Mouse (Mus musculus) liver, embryonic 16.5 days (tissue): ENCODE results near the gene Prkcz. TPM values are rescaled to one million over a fixed set of nuclear protein-coding genes. Genes with fewer than 3 reads are reported as not detected.

Experiments
- ATAC-seq: fragments of 200-750 bp; cut with Nextera tagmentation; 2 replicates; pipeline ENCODE4 v1.8.0; 2017; ENCODE audit warnings: low read depth, mild to moderate bottlenecking, moderate number of reproducible peaks, moderate library complexity
- H3K27ac ChIP-seq: fragments of 300-500 bp; sonication (generic); 2 replicates; pipeline ENCODE4 v1.5.1; 2014; ENCODE audit warnings: mild to moderate bottlenecking, low read length
- H3K27me3 ChIP-seq: fragments of 300-500 bp; sonication (generic); 2 replicates; pipeline ENCODE4 v1.6.1; 2014; ENCODE audit warnings: low read depth, low read length, mixed read lengths; ENCODE audit not compliant: control insufficient read depth, insufficient read depth
- H3K36me3 ChIP-seq: fragments of 300-500 bp; sonication (generic); 2 replicates; pipeline ENCODE4 v1.6.1; 2014; ENCODE audit warnings: mild to moderate bottlenecking; ENCODE audit not compliant: control insufficient read depth, insufficient read depth
- H3K4me1 ChIP-seq: fragments of 300-500 bp; sonication (generic); 2 replicates; pipeline ENCODE4 v1.6.1; 2014; ENCODE audit warnings: low read depth, low read length, mixed read lengths; ENCODE audit not compliant: control insufficient read depth
- H3K4me2 ChIP-seq: fragments of 300-500 bp; sonication (generic); 2 replicates; pipeline ENCODE4 v1.6.1; 2014; ENCODE audit warnings: low read depth, low read length, mixed read lengths
- H3K4me3 ChIP-seq: fragments of 300-500 bp; sonication (generic); 2 replicates; pipeline ENCODE4 v1.5.1; 2014; ENCODE audit warnings: low read depth, mild to moderate bottlenecking, low read length
- H3K9ac ChIP-seq: fragments of 300-500 bp; sonication (generic); 2 replicates; pipeline ENCODE4 v1.6.1; 2014; ENCODE audit warnings: low read depth, low read length
- H3K9me3 ChIP-seq: fragments of 300-500 bp; sonication (generic); replicated peaks from 2 replicates; pipeline ENCODE4 v1.6.1; 2016; ENCODE audit warnings: low read length; ENCODE audit not compliant: control insufficient read depth
- WGBS: fragments of 180-500 bp; shearing (Covaris S2); extraction: QIAGEN DNeasy Blood & Tissue Kit; methylation state at CpG from one replicate; pipeline ENCODE4 v1.1.7; 2014; ENCODE audit not compliant: insufficient replicate concordance; 5-methylcytosine and 5-hydroxymethylcytosine counted together
- polyA plus RNA-seq: library from polyadenylated mRNA; unstranded; fragments of >200 nt; fragmentation: Nextera tagmentation; extraction: Ambion mirVana; gene quantifications from 2 replicates; pipeline ENCODE4 v1.2.1, GENCODE M21; 2015

The Prkcz gene
- polyA plus RNA-seq, 1 experiment from 2014 or later = 2.7 TPM

GRCm38 (mm10) chr4:155306356-155307242 lies 54.6 kb downstream of the Prkcz start:
- no peak overlapping the region for H3K4me3 ChIP-seq
- H3K27me3 ChIP-seq = no peaks in the 10 kb centered on the region
- no peaks in the 10 kb centered on the region for H3K4me1 ChIP-seq
- ATAC-seq = no peak
- WGBS = 42% methylated on average over 24 of the region's 24 CpGs
- H3K36me3 ChIP-seq = no peaks in the 10 kb centered on the region
- no peak overlapping the region for H3K4me2 ChIP-seq
- H3K27ac ChIP-seq = no peak overlapping the region
- no peaks in the 10 kb centered on the region for H3K9me3 ChIP-seq
- H3K9ac ChIP-seq = no peak overlapping the region

DNA sequence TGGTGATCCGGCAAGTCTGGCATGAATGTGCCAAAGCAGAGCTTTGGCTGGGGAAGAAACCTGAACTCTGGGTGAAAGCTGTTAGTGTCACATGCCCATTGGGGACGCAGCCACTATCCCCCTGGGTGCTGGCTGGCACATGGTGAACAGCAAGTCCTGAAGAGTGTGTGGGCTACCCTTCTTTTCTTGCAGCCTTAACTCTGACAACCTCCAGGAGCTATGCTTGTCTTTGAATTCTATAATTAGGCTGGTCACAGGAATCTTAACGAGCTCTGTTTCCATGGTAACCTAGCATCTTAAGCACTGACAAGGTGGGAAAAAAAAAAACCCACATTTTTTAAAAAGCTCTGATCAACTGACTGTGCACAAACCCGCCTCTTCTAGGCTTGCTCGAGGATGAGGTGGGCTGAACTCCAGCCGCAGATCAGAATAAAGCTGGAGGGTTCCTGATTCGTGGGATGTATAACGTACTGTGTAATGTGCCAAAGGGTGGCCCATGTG lies 55.6 kb downstream of the Prkcz start:
- no peak overlapping the region for H3K4me2 ChIP-seq
- no peak overlapping the region for H3K27ac ChIP-seq
- H3K4me3 ChIP-seq = no peak overlapping the region
- H3K36me3 ChIP-seq = no peaks in the 10 kb centered on the region
- ATAC-seq = no peak
- no peaks in the 10 kb centered on the region for H3K9me3 ChIP-seq
- 57% methylated on average over 8 of the region's 8 CpGs for WGBS
- H3K27me3 ChIP-seq = no peaks in the 10 kb centered on the region
- H3K9ac ChIP-seq = no peak overlapping the region
- H3K4me1 ChIP-seq = no peaks in the 10 kb centered on the region

- no peaks in the 10 kb centered on the region for H3K36me3 ChIP-seq
- ATAC-seq = no peak
- 59% methylated on average over 7 of the region's 7 CpGs for WGBS
Measured at GRCm38 (mm10) chr4:155304508-155305096, 56.6 kb downstream of the Prkcz start.

DNA sequence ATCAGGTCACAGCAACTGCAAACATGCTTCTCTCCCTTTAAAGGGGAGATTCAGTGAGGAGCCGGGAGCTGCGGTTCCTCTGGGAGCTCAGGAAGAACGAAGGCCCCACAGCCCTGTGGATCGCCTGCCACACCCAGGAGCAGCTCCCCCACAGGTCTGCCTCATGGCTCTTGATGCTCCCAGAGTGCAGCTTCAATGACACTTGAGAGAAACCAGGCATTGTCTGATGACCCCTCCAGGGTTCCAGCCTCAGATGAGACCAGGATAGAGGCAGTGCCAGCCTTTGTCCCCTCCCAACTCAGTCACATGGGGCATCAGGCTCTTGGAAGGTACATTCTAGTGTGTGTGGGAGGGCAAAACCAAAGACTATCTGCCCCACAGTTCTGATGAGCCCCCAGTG lies 59.2 kb downstream of the Prkcz start:
- no peak overlapping the region for H3K4me2 ChIP-seq
- ATAC-seq = no peak
- H3K27ac ChIP-seq = no peak overlapping the region
- H3K4me3 ChIP-seq = no peak overlapping the region
- no peaks in the 10 kb centered on the region for H3K36me3 ChIP-seq
- no peak overlapping the region for H3K9ac ChIP-seq
- H3K27me3 ChIP-seq = no peaks in the 10 kb centered on the region
- no peaks in the 10 kb centered on the region for H3K9me3 ChIP-seq
- WGBS = 59% methylated on average over 4 of the region's 4 CpGs
- H3K4me1 ChIP-seq = no peaks in the 10 kb centered on the region

More at GRCm38 (mm10) chr4:155304508-155305096, 56.6 kb downstream of the Prkcz start:
- H3K27ac ChIP-seq = no peak overlapping the region
- H3K9me3 ChIP-seq = no peaks in the 10 kb centered on the region
- H3K27me3 ChIP-seq = no peaks in the 10 kb centered on the region
- no peak overlapping the region for H3K9ac ChIP-seq
- no peak overlapping the region for H3K4me3 ChIP-seq
- H3K4me1 ChIP-seq = no peaks in the 10 kb centered on the region
- no peak overlapping the region for H3K4me2 ChIP-seq

GRCm38 (mm10) chr4:155301098-155301447 lies 60.1 kb downstream of the Prkcz start:
- no peak overlapping the region for H3K4me3 ChIP-seq
- no peaks in the 10 kb centered on the region for H3K36me3 ChIP-seq
- H3K9me3 ChIP-seq = no peaks in the 10 kb centered on the region
- H3K4me1 ChIP-seq = no peaks in the 10 kb centered on the region
- no peak overlapping the region for H3K4me2 ChIP-seq
- no peak for ATAC-seq
- WGBS = 74% methylated on average over 7 of the region's 7 CpGs
- H3K27me3 ChIP-seq = no peaks in the 10 kb centered on the region
- H3K27ac ChIP-seq = no peak overlapping the region
- H3K9ac ChIP-seq = no peak overlapping the region

DNA sequence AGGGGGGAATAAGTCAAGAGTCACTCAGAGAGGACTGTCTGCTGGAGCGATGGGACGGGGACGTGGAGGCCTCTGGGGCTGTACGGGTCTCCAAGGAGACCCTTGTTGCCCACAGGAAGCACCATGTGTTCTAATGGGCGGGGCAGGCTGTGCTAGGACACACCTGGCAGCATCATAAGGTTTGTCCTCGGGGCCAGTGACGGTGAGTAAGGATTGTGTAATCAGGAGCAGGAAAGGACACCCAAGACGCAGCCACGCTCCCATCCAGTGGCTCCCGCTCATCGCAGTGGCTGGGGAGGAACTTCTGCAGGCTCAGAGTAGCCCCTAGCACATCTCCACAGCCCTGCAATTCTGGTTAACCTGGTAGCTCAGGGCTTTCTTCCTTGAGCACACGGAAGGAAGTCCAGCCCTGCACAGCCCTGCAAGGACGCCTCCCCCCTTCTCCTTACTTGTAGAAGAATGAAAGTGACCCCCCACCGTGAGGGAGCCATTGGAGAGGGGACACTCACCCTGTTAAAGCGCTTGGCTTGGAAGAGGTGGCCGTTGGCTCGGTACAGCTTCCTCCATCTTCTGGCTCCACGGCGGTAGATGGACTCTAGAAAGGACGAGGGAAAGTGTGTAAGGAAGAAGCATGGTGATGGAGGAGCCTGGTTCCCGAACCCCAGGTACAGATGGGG lies 60.6 kb downstream of the Prkcz start:
- Histone ChIP-seq H3K4me1 (no peaks in the 10 kb centered on the region), H3K9me3 (no peaks in the 10 kb centered on the region), H3K4me2 (no peak overlapping the region), H3K4me3 (no peak overlapping the region), H3K27ac (no peak overlapping the region), H3K36me3 (no peaks in the 10 kb centered on the region), H3K27me3 (no peaks in the 10 kb centered on the region), H3K9ac (no peak overlapping the region)
- no peak for ATAC-seq
- 58% methylated on average over 21 of the region's 21 CpGs for WGBS

GRCm38 (mm10) chr4:155298826-155299225 lies 62.3 kb downstream of the Prkcz start:
- Histone ChIP-seq H3K27ac (no peak overlapping the region), H3K9ac (no peak overlapping the region), H3K4me3 (no peak overlapping the region), H3K4me2 (no peak overlapping the region), H3K27me3 (no peaks in the 10 kb centered on the region), H3K9me3 (no peaks in the 10 kb centered on the region), H3K36me3 (no peaks in the 10 kb centered on the region), H3K4me1 (no peaks in the 10 kb centered on the region)
- 51% methylated on average over 4 of the region's 4 CpGs for WGBS
- ATAC-seq = no peak

- no peak overlapping the region for H3K9ac ChIP-seq
- H3K4me3 ChIP-seq = no peak overlapping the region
- WGBS = 44% methylated on average over 2 of the region's 2 CpGs
- no peaks in the 10 kb centered on the region for H3K4me1 ChIP-seq
- no peak overlapping the region for H3K4me2 ChIP-seq
- H3K27ac ChIP-seq = no peak overlapping the region
- no peak for ATAC-seq
- H3K9me3 ChIP-seq = no peaks in the 10 kb centered on the region
- H3K36me3 ChIP-seq = no peaks in the 10 kb centered on the region
- H3K27me3 ChIP-seq = no peaks in the 10 kb centered on the region
Measured at GRCm38 (mm10) chr4:155297057-155297456, 64.1 kb downstream of the Prkcz start.

- H3K9me3 ChIP-seq = no peaks in the 10 kb centered on the region
- WGBS = 49% methylated on average over 4 of the region's 4 CpGs
- H3K9ac ChIP-seq = no peak overlapping the region
- H3K27me3 ChIP-seq = no peaks in the 10 kb centered on the region
- no peak for ATAC-seq
- no peak overlapping the region for H3K4me3 ChIP-seq
- no peak overlapping the region for H3K4me2 ChIP-seq
- no peaks in the 10 kb centered on the region for H3K4me1 ChIP-seq
- no peak overlapping the region for H3K27ac ChIP-seq
- H3K36me3 ChIP-seq = no peaks in the 10 kb centered on the region
Measured at GRCm38 (mm10) chr4:155295996-155296395, 65.2 kb downstream of the Prkcz start.
